Mouse (Mus musculus): ENCODE results near the gene Anks6.

The Anks6 gene

GRCm38 (mm10) chr4:46990281-46991015 is 66.8 kb downstream of the Anks6 start:
- DNase-seq (ENCODE audit: low read depth, low spot score) = no peak

GRCm38 (mm10) chr4:46989842-46990241 is 67.4 kb downstream of the Anks6 start:
- DNase-seq (ENCODE audit: low read depth, low spot score) = no peak

- DNase-seq (ENCODE audit: low read depth, low spot score) = no peak
Measured at GRCm38 (mm10) chr4:46988824-46989223, 68.4 kb downstream of the Anks6 start.

GRCm38 (mm10) chr4:46988257-46988656 is 69.0 kb downstream of the Anks6 start:
- DNase-seq (ENCODE audit: low read depth, low spot score) = no peak

GRCm38 (mm10) chr4:46987809-46988208 is 69.4 kb downstream of the Anks6 start:
- DNase-seq (ENCODE audit: low read depth, low spot score) = no peak

- DNase-seq (ENCODE audit: low read depth, low spot score) = no peak
Measured at GRCm38 (mm10) chr4:46986054-46986453, 71.2 kb downstream of the Anks6 start.

GRCm38 (mm10) chr4:46982912-46983311 is 74.3 kb downstream of the Anks6 start:
- no peak for DNase-seq (ENCODE audit: low read depth, low spot score)

GRCm38 (mm10) chr4:46982094-46982493 is 75.1 kb downstream of the Anks6 start:
- DNase-seq (ENCODE audit: low read depth, low spot score) = peak; percentile 14

GRCm38 (mm10) chr4:46978371-46978770 is 78.9 kb downstream of the Anks6 start:
- no peak for DNase-seq (ENCODE audit: low read depth, low spot score)

- no peak for DNase-seq (ENCODE audit: low read depth, low spot score)
Measured at GRCm38 (mm10) chr4:46977161-46977560, 80.1 kb downstream of the Anks6 start.

GRCm38 (mm10) chr4:46976671-46977071 is 80.6 kb downstream of the Anks6 start:
- no peak for DNase-seq (ENCODE audit: low read depth, low spot score)

- DNase-seq (ENCODE audit: low read depth, low spot score) = no peak
Measured at GRCm38 (mm10) chr4:46973322-46973721, 83.9 kb downstream of the Anks6 start.

- DNase-seq (ENCODE audit: low read depth, low spot score) = no peak
Measured at GRCm38 (mm10) chr4:46967981-46968380, 89.2 kb downstream of the Anks6 start.

GRCm38 (mm10) chr4:46966551-46966950 is 90.7 kb downstream of the Anks6 start:
- DNase-seq (ENCODE audit: low read depth, low spot score) = no peak

Data from 3T3-L1 (cell line).